Mouse (Mus musculus): ENCODE data around the gene Tmem221.
A peak's percentile ranks its signal among the peaks of the same experiment; 100 is the strongest.
"Not testable (repeated sequence)": the region's sequence is repeated elsewhere in the genome, so short reads cannot be mapped to it uniquely, and the experiment has no call there.

Gene Tmem221

GRCm38 (mm10) chr8:71547590-71547989, 11.1 kb downstream of the Tmem221 start:
- peak; percentile 77 to 78 for DNase-seq (ENCODE audit: low spot score in 2 of 2)

- no peak for DNase-seq (ENCODE audit: low spot score in 2 of 2)
Observed at GRCm38 (mm10) chr8:71545053-71545452, 13.6 kb downstream of the Tmem221 start.

DNA sequence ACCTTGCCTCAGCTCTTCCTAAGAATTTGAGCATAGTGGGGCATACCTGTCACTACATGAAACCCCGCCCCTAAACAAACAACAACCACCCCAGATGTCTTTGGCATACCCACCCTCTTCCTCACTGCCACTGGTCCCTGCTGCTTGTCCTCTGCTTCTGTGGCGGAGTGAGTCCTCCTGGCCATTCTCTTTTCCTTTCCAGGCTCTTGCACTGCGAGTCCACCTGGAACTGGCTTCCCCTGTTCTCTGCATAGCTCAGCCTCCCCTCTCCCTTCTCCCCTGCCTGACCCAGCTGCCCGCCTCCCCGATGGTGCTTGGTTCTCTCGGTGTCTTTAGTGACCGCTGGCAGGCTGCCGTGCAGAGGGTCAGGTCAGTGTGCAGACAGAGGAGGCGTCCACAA, 14.9 kb downstream of the Tmem221 start:
- DNase-seq (ENCODE audit: low spot score in 2 of 2), result no peak

GRCm38 (mm10) chr8:71542632-71543343, 15.9 kb downstream of the Tmem221 start, which contains the start of gene Mvb12a:
TSS of gene Mvb12a (plus strand) at chr8:71542922.
- peak; percentile 82 to 87 for DNase-seq (ENCODE audit: low spot score in 2 of 2)

- peak; percentile 80 to 85 for DNase-seq (ENCODE audit: low spot score in 2 of 2)
Observed at GRCm38 (mm10) chr8:71537028-71537867, 21.4 kb downstream of the Tmem221 start, which contains the start of gene Bst2. TSS of gene Bst2 (minus strand) at chr8:71537456.

GRCm38 (mm10) chr8:71535663-71536062, 23.0 kb downstream of the Tmem221 start:
- peak; percentile 57 to 61 for DNase-seq (ENCODE audit: low spot score in 2 of 2)

DNA sequence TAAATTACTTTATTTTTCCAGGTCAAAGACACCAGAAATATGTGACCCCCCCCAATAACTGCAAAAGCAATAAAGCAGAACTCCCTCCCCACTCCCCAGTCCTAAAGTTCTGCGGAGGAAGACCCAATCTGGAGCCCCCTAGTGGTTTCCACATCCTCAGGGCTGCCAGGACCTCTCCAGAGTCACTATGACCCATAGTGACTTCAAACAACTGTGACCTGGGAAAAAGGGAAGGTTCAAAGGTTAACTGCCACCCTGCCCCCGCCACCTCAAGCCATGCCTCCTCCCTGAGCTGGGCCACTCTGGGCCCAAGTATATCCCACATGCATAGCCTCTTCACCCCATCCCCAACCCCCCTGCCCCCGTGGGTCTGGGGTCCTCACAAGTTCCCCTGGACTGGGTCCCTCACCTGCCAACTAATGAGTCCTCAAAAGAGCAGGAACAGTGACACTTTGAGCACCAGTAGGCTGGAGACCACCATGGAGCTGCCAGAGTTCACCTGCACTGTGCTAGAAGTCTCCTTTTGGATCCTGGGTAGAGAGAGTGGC, 24.3 kb downstream of the Tmem221 start:
- no peak for DNase-seq (ENCODE audit: low spot score in 2 of 2)

GRCm38 (mm10) chr8:71530735-71531467, 27.8 kb downstream of the Tmem221 start:
- not testable (repeated sequence) for DNase-seq (ENCODE audit: low spot score in 2 of 2)

DNA sequence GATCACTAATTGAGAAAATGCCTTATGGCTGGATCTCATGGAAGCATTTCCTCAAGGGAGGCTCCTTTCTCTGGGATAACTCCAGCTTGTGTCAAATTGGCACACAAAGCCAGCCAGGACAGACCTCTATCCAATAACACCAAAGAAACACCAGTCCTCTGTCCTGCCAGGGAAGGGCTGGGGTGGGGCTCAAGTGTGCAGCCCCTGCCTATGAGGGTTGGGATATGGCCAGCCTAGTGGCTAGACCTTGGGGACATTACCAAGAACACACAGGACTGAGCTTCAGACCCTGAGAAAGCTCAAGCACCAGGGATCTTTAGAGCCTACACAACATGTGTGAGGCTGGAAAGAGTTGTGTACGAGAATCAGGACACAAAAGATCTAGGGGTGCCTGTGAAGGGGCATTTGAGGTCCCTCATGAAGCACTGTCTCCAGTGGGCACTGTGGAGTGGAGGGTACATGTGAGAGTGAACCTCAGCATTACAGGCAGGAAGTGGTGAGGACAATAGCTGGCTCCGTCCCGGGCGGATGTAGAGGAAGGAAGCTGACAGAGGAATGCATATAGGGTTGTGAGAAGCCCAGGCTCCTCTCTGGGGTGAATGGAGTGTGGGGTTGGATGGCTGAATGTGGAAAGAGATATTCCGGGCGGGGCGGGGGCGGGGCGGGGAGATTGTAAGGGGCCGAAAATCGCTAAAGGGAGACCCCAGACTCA, 30.2 kb downstream of the Tmem221 start:
- DNase-seq (ENCODE audit: low spot score in 2 of 2), result peak; percentile 49 to 52

DNA sequence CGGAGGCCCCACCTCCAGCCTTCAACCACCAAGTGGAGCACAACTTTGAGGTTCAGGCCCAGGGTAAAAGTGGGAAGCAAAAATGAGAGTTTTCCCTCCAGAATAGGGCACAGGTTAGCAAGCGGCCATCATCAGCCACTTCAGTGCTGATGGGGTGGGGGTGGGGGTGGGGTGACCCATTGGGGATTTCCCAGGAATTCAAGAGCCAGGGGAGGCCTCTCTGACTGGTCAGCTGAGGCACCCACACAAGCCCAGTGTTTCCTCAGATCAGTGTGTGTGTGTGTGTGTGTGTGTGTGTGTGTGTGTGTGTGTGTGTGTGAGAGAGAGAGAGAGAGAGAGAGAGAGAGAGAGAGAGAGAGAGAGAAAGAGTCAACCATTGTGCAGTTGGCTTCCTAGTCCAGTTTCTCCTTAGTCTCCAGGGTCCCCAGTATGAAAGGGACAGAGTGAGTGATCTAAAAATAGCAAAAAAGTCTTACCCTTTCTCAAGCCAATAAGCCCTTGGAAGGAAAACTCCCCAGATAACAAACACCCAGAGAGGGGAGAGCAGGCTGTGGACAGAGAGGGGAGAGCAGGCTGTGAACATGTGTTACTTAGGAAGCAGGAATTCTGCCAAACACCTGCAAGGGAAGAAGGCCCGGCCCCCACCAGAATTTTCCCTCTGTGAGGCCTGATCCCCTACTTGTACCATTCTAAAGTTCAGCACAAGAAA, 31.4 kb downstream of the Tmem221 start:
- DNase-seq (ENCODE audit: low spot score in 2 of 2), result no peak

GRCm38 (mm10) chr8:71526272-71526671, 32.4 kb downstream of the Tmem221 start:
- DNase-seq (ENCODE audit: low spot score in 2 of 2), result no peak

- DNase-seq (ENCODE audit: low spot score in 2 of 2), result no peak
Observed at GRCm38 (mm10) chr8:71525226-71526050, 33.2 kb downstream of the Tmem221 start, which contains the start of gene Ccdc194. TSS of gene Ccdc194 (minus strand) at chr8:71525711.

DNA sequence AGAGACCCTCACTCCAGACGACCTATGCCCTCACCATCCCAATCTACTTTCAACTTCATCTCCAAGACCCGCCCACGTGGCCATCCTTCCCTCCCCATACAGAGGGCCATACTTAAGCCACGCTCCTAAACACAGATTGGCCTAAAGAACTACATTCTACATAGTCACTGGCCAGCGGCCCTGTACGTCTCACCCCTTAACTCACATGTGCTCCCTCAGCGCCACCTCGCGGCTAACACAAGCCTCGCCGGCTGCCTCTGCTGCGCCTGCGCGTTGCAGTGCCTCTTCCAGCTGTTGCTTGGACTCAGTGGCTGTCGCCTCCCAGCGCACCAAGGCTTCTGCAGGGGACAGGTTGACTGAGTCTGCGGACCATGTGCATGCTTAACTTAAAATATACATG, 37.0 kb downstream of the Tmem221 start:
- DNase-seq (ENCODE audit: low spot score in 2 of 2), result peak; percentile 88 to 97

DNA sequence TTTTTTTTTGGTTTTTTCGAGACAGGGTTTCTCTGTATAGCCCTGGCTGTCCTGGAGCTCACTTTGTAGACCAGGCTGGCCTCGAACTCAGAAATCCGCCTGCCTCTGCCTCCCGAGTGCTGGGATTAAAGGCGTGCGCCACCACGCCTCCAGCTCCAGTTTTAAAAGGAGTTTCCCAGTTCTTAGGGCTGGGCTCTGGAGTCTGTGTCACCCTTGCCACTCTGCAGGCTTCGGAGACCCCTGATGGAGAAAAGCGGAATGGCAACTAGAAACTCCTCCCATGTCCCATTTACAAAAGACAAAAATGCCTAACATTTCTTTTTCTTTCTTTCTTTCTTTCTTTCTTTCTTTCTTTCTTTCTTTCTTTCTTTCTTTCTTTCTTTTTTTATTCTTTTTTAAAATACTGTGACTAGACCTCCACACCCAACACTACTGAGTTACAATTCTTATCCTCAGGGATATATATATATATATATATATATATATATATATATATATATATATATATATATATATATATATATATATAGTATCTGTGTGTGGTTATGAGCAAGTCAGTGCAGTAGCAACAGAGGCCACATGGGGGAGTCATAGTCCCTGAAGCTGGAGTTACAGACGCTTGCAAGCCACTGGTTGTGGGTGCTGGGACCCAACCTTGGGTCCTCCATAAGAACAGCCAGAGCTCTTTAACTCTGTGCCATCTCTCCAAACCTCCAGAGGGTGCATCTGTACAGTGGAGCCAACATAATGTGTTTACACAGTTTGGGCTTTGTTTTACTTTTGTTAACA, 39.4 kb downstream of the Tmem221 start:
- DNase-seq (ENCODE audit: low spot score in 2 of 2), result peak in 1 of 2 experiments; percentile 60

DNA sequence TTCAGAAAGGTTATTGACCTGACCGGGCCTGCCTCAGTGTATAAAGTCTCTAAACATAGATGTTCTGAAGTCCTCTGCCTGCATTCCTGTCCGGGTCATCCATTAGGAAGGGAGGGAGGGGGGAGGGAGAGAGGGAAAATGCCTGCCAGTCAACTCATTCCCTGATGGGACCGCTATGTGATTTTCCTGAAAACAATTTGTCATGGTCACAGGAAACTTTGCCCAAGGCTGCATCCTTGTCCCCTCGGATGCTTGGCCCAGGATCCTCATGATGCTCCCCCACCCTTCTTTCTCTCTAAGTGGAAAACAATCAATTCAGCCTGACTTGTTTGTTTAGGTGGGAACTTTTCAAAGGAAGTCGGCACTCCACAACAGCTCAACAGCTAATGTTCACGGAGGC, 41.9 kb downstream of the Tmem221 start:
- DNase-seq (ENCODE audit: low spot score in 2 of 2), result no peak

GRCm38 (mm10) chr8:71515043-71515442, 43.6 kb downstream of the Tmem221 start:
- no peak for DNase-seq (ENCODE audit: low spot score in 2 of 2)

DNA sequence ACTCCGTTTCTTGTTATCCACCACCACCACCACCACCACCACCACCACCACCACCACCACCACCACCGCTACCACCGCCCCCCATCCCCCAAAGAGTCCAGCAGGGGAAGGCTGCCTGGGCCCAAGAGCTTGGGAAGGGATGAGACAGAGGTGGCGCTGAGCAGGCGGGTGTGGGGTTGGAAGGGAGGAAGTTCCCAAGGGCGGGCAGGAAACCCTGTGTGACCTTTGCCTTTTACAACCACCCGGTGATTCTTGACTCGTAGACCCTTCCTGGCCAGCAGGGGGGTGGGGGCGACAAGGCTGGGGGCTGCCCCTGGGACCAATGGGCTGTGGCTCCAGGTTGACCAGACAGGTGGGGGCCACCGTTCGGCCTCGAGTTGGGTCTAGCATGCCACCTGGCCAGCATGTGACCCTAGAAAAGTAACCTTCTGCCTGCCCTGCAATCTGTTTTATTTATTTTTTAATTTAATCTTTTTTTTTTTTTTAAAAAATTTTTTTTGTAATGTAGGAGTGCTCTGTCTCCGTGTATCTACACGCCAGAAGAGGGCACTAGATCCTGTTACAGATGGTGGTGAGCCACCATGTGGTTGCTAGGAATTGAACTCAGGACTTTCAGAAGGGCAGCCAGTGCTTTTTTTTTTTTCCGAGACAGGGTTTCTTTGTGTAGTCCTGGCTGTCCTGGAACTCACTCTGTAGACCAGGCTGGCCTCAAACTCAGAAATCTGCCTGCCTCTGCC, 45.5 kb downstream of the Tmem221 start:
- no peak for DNase-seq (ENCODE audit: low spot score in 2 of 2)

DNA sequence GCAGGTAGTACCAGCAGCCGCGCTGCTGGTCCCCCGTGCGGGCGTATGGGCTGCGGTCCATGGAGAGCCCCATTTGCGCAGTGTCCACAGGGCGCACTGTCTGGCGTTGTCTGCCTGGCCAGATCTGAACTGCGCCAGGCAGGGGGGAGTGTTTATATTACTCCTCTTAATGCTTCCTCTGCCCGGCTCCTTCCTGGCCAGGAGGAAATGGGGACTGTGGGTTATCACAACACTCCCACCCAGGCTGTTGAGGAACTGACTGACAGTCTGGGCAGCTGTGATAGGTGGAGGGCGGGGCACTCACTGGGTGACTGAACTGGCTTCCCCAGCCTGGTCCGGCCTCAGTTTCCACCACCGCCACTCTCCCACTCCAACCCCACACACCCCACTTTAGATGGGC, 47.0 kb downstream of the Tmem221 start, which contains the start of gene Plvap:
TSS of gene Plvap (minus strand) at position 109 of the 400 bp plus-strand sequence.
- DNase-seq (ENCODE audit: low spot score in 2 of 2), result no peak
